Mouse (Mus musculus) bone marrow macrophage, adult 2 months (primary cell): ENCODE measurements around the gene Ccdc154. TPM values are rescaled to one million over a fixed set of nuclear protein-coding genes. Genes with fewer than 3 reads are reported as not detected.

ENCODE experiments used
- H3K27ac ChIP-seq: 2 replicates; pipeline ENCODE4 v1.5.1; 2012; ENCODE audit warnings: low read depth, low read length; ENCODE audit not compliant: insufficient read depth
- H3K4me1 ChIP-seq: 2 replicates; pipeline ENCODE4 v1.6.1; 2012; ENCODE audit warnings: low read length; ENCODE audit not compliant: control insufficient read depth, insufficient read depth
- H3K4me3 ChIP-seq: 2 replicates; pipeline ENCODE4 v1.5.1; 2012; ENCODE audit warnings: mild to moderate bottlenecking, low read length, moderate library complexity; ENCODE audit not compliant: insufficient read depth
- CTCF ChIP-seq: IDR thresholded peaks from 2 replicates; pipeline ENCODE4 v1.5.1; 2012; ENCODE audit warnings: low read depth, mild to moderate bottlenecking, low read length, moderate library complexity
- POLR2A ChIP-seq: IDR thresholded peaks from 2 replicates; pipeline ENCODE4 v1.6.1; 2012; ENCODE audit warnings: mild to moderate bottlenecking, low read depth, low read length, borderline replicate concordance
- polyA plus RNA-seq: library from polyadenylated mRNA; stranded (reverse); fragments of >200 nt; gene quantifications from 2 replicates; pipeline ENCODE4 v1.2.4, GENCODE M21; 2012; ENCODE audit not compliant: missing spikeins, insufficient read depth, insufficient read length

Ccdc154 gene
- polyA plus RNA-seq, 1 experiment = not detected

GRCm38 (mm10) chr17:25175411-25175810 is 13.2 kb downstream of the Ccdc154 start, which contains the start of gene Gm38655:
Gene Gm38655 (minus strand): TSS chr17:25175471.
- H3K4me1 ChIP-seq = no peaks in the 10 kb centered on the region
- H3K4me3 ChIP-seq = no peak within 1 kb of the TSS
- no peak within 1 kb of the TSS for H3K27ac ChIP-seq
- TF ChIP-seq CTCF = no peak
- no peak for TF ChIP-seq POLR2A

- Histone ChIP-seq H3K4me3 (no peak overlapping the region), H3K4me1 (peaks cover 10% of the 10 kb centered on the region; the same call in 1 of the 2 replicates), H3K27ac (no peak overlapping the region)
- no peak for TF ChIP-seq CTCF
- TF ChIP-seq POLR2A = no peak
Observed at GRCm38 (mm10) chr17:25183232-25183631, 21.0 kb downstream of the Ccdc154 start.

- peak within 1 kb of the TSS; percentile 77 for H3K4me3 ChIP-seq
- TF ChIP-seq POLR2A (peak; percentile 59; the same call in 1 of the 2 replicates), CTCF (no peak)
- H3K4me1 ChIP-seq = peaks cover 10% of the 10 kb centered on the region; the same call in 1 of the 2 replicates
- H3K27ac ChIP-seq = peak within 1 kb of the TSS; percentile 73
Observed at GRCm38 (mm10) chr17:25184129-25184691, 21.9 kb downstream of the Ccdc154 start, which contains the start of gene BC003965. Gene BC003965 (plus strand): TSS chr17:25184554.

GRCm38 (mm10) chr17:25184961-25185360 is 22.7 kb downstream of the Ccdc154 start:
- no peak for TF ChIP-seq CTCF
- TF ChIP-seq POLR2A = no peak
- Histone ChIP-seq H3K27ac (peak overlapping the region; percentile 18), H3K4me3 (peak overlapping the region; percentile 77), H3K4me1 (peaks cover 13% of the 10 kb centered on the region; the same call in 1 of the 2 replicates)

GRCm38 (mm10) chr17:25187784-25188149 is 25.5 kb downstream of the Ccdc154 start:
- Histone ChIP-seq H3K27ac (peak overlapping the region; percentile 29), H3K4me3 (peak overlapping the region; percentile 87), H3K4me1 (peaks cover 13% of the 10 kb centered on the region; the same call in 1 of the 2 replicates)
- TF ChIP-seq CTCF = no peak
- no peak; the same call in 1 of the 2 replicates for TF ChIP-seq POLR2A

GRCm38 (mm10) chr17:25188150-25189031 is 26.1 kb downstream of the Ccdc154 start, which contains the start of gene Unkl:
Gene Unkl (plus strand): TSS chr17:25188397.
- Histone ChIP-seq H3K4me1 (peaks cover 9% of the 10 kb centered on the region; the same call in 1 of the 2 replicates), H3K4me3 (peak within 1 kb of the TSS; percentile 87), H3K27ac (peak within 1 kb of the TSS; percentile 34)
- TF ChIP-seq CTCF = no peak
- TF ChIP-seq POLR2A = no peak

GRCm38 (mm10) chr17:25189091-25189490 is 26.8 kb downstream of the Ccdc154 start:
- peak overlapping the region; percentile 87 for H3K4me3 ChIP-seq
- TF ChIP-seq CTCF (no peak), POLR2A (no peak)
- H3K4me1 ChIP-seq = 0 out of 2 replicates have a peak, but pooled peaks cover 8% of the 10 kb centered on the region
- no peak overlapping the region for H3K27ac ChIP-seq

- Histone ChIP-seq H3K4me3 (no peak overlapping the region), H3K4me1 (no peaks in the 10 kb centered on the region), H3K27ac (no peak overlapping the region)
- TF ChIP-seq CTCF (no peak), POLR2A (no peak)
Observed at GRCm38 (mm10) chr17:25202401-25202800, 40.1 kb downstream of the Ccdc154 start.

GRCm38 (mm10) chr17:25210006-25210405 is 47.7 kb downstream of the Ccdc154 start:
- Histone ChIP-seq H3K4me1 (no peaks in the 10 kb centered on the region), H3K4me3 (no peak overlapping the region), H3K27ac (no peak overlapping the region)
- TF ChIP-seq CTCF (no peak), POLR2A (no peak)

GRCm38 (mm10) chr17:25210680-25211466 is 48.6 kb downstream of the Ccdc154 start:
- TF ChIP-seq POLR2A (no peak), CTCF (no peak)
- H3K27ac ChIP-seq = no peak overlapping the region
- no peak overlapping the region for H3K4me3 ChIP-seq
- H3K4me1 ChIP-seq = no peaks in the 10 kb centered on the region
